Mouse (Mus musculus): ENCODE data around the gene 9130008F23Rik. TPM values are rescaled to one million over a fixed set of nuclear protein-coding genes. Genes with fewer than 3 reads are reported as not detected.

Gene 9130008F23Rik
- total RNA-seq, 1 experiment from 2014 or later, result 1.5 TPM

GRCm38 (mm10) chr17:40855065-40855464 is 25.3 kb downstream of the 9130008F23Rik start:
- ATAC-seq (replicated peaks; ENCODE audit: insufficient number of reproducible peaks, low FRiP score, low TSS enrichment, poor library complexity, severe bottlenecking), result no peak

GRCm38 (mm10) chr17:40837308-40837707 is 43.1 kb downstream of the 9130008F23Rik start:
- no peak for ATAC-seq (replicated peaks; ENCODE audit: insufficient number of reproducible peaks, low FRiP score, low TSS enrichment, poor library complexity, severe bottlenecking)

GRCm38 (mm10) chr17:40831870-40832269 is 48.5 kb downstream of the 9130008F23Rik start:
- no peak for ATAC-seq (replicated peaks; ENCODE audit: insufficient number of reproducible peaks, low FRiP score, low TSS enrichment, poor library complexity, severe bottlenecking)

Other genes with a start within 250 kb of the 9130008F23Rik start
- gene Esp3, start 248.5 kb downstream of the 9130008F23Rik start, total RNA-seq (2017), result not detected in 3 replicates
- gene Esp1, start 153.4 kb downstream of the 9130008F23Rik start, total RNA-seq (2017), result not detected in 3 replicates
- gene Crisp2, start 73.6 kb downstream of the 9130008F23Rik start, total RNA-seq (2017), result 2.0 TPM in 1 of 3 replicates, not detected in the others
- gene Rhag, start 69.4 kb downstream of the 9130008F23Rik start, total RNA-seq (2017), result 0.49 TPM in 1 of 3 replicates, not detected in the others
- not detected in 3 replicates for gene Glyatl3, start 33.8 kb upstream of the 9130008F23Rik start, total RNA-seq (2017)
- 16.9 to 22.2 TPM (median 17.2 TPM) in 3 replicates for gene Mut, start 54.1 kb upstream of the 9130008F23Rik start, total RNA-seq (2017)
- 25.6 to 42.7 TPM (median 35.8 TPM) in 3 replicates for gene Cenpq, start 54.5 kb upstream of the 9130008F23Rik start, total RNA-seq (2017)